Mouse (Mus musculus) forebrain, postnatal 0 days (tissue): ENCODE measurements around the gene Serpini2. TPM values are rescaled to one million over a fixed set of nuclear protein-coding genes. Genes with fewer than 3 reads are reported as not detected.
A peak's percentile ranks its signal among the peaks of the same experiment; 100 is the strongest.
"Not testable (repeated sequence)": the region's sequence is repeated elsewhere in the genome, so short reads cannot be mapped to it uniquely, and the experiment has no call there.

ENCODE experiments used
- ATAC-seq: fragments of 200-750 bp; cut with Nextera tagmentation; 2 replicates; pipeline ENCODE4 v1.8.0; 2017; ENCODE audit warnings: mild to moderate bottlenecking, moderate library complexity
- DNase-seq: peaks from one replicate; pipeline ENCODE4 v3.0.0-alpha.2; 2015
- H3K27ac ChIP-seq: fragments of 300-500 bp; sonication (generic); 2 replicates; pipeline ENCODE4 v1.5.1; 2014; ENCODE audit warnings: low read depth, mild to moderate bottlenecking, antibody characterized with exemption, low read length, moderate library complexity, mixed read lengths
- H3K27me3 ChIP-seq: fragments of 300-500 bp; sonication (generic); 2 replicates; pipeline ENCODE4 v1.6.1; 2014; ENCODE audit warnings: mild to moderate bottlenecking, low read length, mixed read lengths; ENCODE audit not compliant: insufficient read depth
- H3K36me3 ChIP-seq: fragments of 300-500 bp; sonication (generic); 2 replicates; pipeline ENCODE4 v1.6.1; 2014; ENCODE audit warnings: mild to moderate bottlenecking, moderate library complexity; ENCODE audit not compliant: insufficient read depth
- H3K4me1 ChIP-seq: fragments of 300-500 bp; sonication (generic); 2 replicates; pipeline ENCODE4 v1.6.1; 2014; ENCODE audit warnings: antibody characterized with exemption; ENCODE audit not compliant: insufficient read depth
- H3K4me2 ChIP-seq: fragments of 300-500 bp; sonication (generic); 2 replicates; pipeline ENCODE4 v1.6.1; 2014; ENCODE audit warnings: low read depth, mild to moderate bottlenecking, moderate library complexity
- H3K4me3 ChIP-seq: fragments of 300-500 bp; sonication (generic); 2 replicates; pipeline ENCODE4 v1.5.1; 2014; ENCODE audit warnings: low read depth, low read length, mixed read lengths
- H3K9ac ChIP-seq: fragments of 300-500 bp; sonication (generic); 2 replicates; pipeline ENCODE4 v1.6.1; 2014; ENCODE audit warnings: mild to moderate bottlenecking
- H3K9me3 ChIP-seq: fragments of 300-500 bp; sonication (generic); 2 replicates; pipeline ENCODE4 v1.6.1; 2016; ENCODE audit warnings: low read length
- CTCF ChIP-seq: sonication (generic); IDR thresholded peaks from 2 replicates; pipeline ENCODE4 v1.5.1; 2016; ENCODE audit warnings: antibody characterized with exemption, control low read depth, low read depth
- WGBS: fragments of 180-500 bp; shearing (Covaris S2); extraction: QIAGEN DNeasy Blood & Tissue Kit; methylation state at CpG from one replicate; pipeline ENCODE4 v1.1.7; 2014; 5-methylcytosine and 5-hydroxymethylcytosine counted together
- polyA plus RNA-seq: library from polyadenylated mRNA; unstranded; fragments of >200 nt; fragmentation: Nextera tagmentation; extraction: Ambion mirVana; gene quantifications from 2 replicates; pipeline ENCODE4 v1.2.1, GENCODE M21; 2015
- total RNA-seq: library from RNA; depleted of rRNA; stranded (reverse); fragments of >200 nt; gene quantifications from 2 replicates; pipeline ENCODE4 v1.2.3, GENCODE M21; 2014; rRNA removed

Gene Serpini2
- total RNA-seq = not detected in 2 replicates
- not detected in 2 replicates for polyA plus RNA-seq

GRCm38 (mm10) chr3:75269978-75270377, at the start of gene Serpini2:
TSS of gene Serpini2 (minus strand) at chr3:75270078.
- Histone ChIP-seq H3K4me3 (no peak within 1 kb of the TSS), H3K27ac (no peak within 1 kb of the TSS), H3K4me2 (no peak within 1 kb of the TSS), H3K9ac (no peak within 1 kb of the TSS), H3K36me3 (no peaks in the 10 kb centered on the region), H3K9me3 (no peaks in the 10 kb centered on the region), H3K4me1 (no peaks in the 10 kb centered on the region), H3K27me3 (no peaks in the 10 kb centered on the region)
- TF ChIP-seq CTCF = no peak
- WGBS = 92% methylated on average over 2 of the region's 2 CpGs
- ATAC-seq = no peak
- DNase-seq = no peak

- Histone ChIP-seq H3K9ac (no peak overlapping the region), H3K36me3 (no peaks in the 10 kb centered on the region), H3K4me1 (no peaks in the 10 kb centered on the region), H3K9me3 (no peaks in the 10 kb centered on the region), H3K4me3 (no peak overlapping the region), H3K27ac (no peak overlapping the region), H3K27me3 (no peaks in the 10 kb centered on the region), H3K4me2 (no peak overlapping the region)
- WGBS = 82% methylated on average over 4 of the region's 4 CpGs
- no peak for DNase-seq
- no peak for TF ChIP-seq CTCF
- no peak for ATAC-seq
Measured at GRCm38 (mm10) chr3:75308861-75309260, 39.0 kb upstream of the Serpini2 start.

GRCm38 (mm10) chr3:75308228-75308627, 38.4 kb upstream of the Serpini2 start:
- Histone ChIP-seq H3K9ac (no peak overlapping the region), H3K4me3 (no peak overlapping the region), H3K9me3 (no peaks in the 10 kb centered on the region), H3K27ac (no peak overlapping the region), H3K4me2 (no peak overlapping the region), H3K27me3 (no peaks in the 10 kb centered on the region), H3K4me1 (no peaks in the 10 kb centered on the region), H3K36me3 (no peaks in the 10 kb centered on the region)
- no peak for ATAC-seq
- no peak for DNase-seq
- no peak for TF ChIP-seq CTCF
- 89% methylated on average over 3 of the region's 3 CpGs for WGBS

DNA sequence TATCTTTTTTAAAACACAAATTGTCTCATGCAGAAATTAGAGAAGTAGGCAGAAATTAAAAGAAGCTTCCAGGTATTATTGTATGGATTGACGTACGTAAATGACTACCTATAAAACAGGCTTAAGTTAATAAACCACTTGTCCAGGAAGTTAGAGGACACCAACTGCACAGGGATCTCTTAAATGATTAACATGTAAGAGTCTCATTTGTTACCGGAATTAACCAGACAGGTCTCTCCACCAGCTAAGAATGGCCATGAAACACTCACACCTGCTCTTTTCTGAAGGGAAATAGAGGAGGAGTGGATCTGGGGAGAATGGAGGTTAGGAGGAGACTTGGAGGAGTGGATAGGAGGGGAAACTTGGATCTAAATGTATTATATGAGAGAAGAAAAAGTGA, 35.7 kb upstream of the Serpini2 start:
- Histone ChIP-seq H3K36me3 (no peaks in the 10 kb centered on the region), H3K9ac (no peak overlapping the region), H3K27ac (no peak overlapping the region), H3K27me3 (no peaks in the 10 kb centered on the region), H3K9me3 (no peaks in the 10 kb centered on the region), H3K4me1 (no peaks in the 10 kb centered on the region), H3K4me3 (no peak overlapping the region), H3K4me2 (no peak overlapping the region)
- DNase-seq (no peak), ATAC-seq (no peak)
- WGBS = 91% methylated on average over 3 of the region's 3 CpGs
- no peak for TF ChIP-seq CTCF

DNA sequence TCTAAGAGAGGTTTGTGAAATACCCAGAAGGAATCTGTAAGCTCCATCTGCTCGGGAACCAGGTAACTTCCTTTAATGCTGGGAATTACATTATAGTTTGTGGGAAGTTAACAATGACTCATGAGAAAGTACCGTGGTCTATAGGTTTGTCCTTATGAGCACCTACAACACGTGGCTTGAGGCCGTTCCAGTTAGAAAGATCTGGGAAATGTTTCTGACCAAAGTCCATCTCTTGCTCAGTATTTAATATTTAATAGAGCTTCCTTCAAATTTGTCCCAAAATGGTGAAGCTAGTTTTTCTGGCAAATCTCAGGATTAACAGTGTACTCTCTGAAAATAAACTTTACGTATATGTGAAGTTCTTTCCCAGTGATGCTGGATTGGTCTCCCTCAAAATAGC, 34.7 kb upstream of the Serpini2 start:
- DNase-seq = no peak
- H3K27ac ChIP-seq = no peak overlapping the region
- H3K27me3 ChIP-seq = no peaks in the 10 kb centered on the region
- no peak overlapping the region for H3K4me3 ChIP-seq
- no peak overlapping the region for H3K9ac ChIP-seq
- H3K4me2 ChIP-seq = no peak overlapping the region
- ATAC-seq = no peak
- H3K4me1 ChIP-seq = no peaks in the 10 kb centered on the region
- H3K36me3 ChIP-seq = no peaks in the 10 kb centered on the region
- WGBS = 95% methylated on average over 5 of the region's 5 CpGs
- no peaks in the 10 kb centered on the region for H3K9me3 ChIP-seq
- TF ChIP-seq CTCF = no peak

DNA sequence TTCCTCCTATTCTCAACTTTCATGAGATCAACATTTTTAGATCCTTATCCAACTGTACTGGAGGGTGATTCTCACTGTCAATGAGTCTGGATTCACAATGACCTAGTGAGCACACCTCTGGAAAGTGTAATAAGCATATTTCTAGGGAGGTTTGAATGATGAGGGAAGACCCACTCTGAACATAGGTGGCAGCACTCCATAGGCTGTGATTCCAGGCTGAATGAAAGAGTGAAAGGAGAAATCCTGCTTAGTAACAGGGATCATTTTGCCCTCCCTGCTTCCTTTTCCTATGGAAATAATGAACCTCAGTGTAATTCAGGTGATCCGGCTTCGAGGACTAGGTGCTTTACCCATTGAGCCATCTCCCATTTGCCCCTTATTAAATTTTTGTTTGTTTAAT, 31.2 kb upstream of the Serpini2 start:
- no peak overlapping the region for H3K9ac ChIP-seq
- no peak overlapping the region for H3K4me3 ChIP-seq
- H3K4me1 ChIP-seq = 0 out of 2 replicates have a peak, but pooled peaks cover 4% of the 10 kb centered on the region
- no peak overlapping the region for H3K4me2 ChIP-seq
- H3K27ac ChIP-seq = no peak overlapping the region
- DNase-seq (no peak), ATAC-seq (no peak)
- H3K36me3 ChIP-seq = no peaks in the 10 kb centered on the region
- peak; percentile 10; the same call in 1 of the 2 replicates for TF ChIP-seq CTCF
- WGBS = 90% methylated on average over 2 of the region's 2 CpGs
- no peaks in the 10 kb centered on the region for H3K9me3 ChIP-seq
- H3K27me3 ChIP-seq = no peaks in the 10 kb centered on the region

- not testable (repeated sequence) for DNase-seq, H3K4me1 ChIP-seq, H3K4me3 ChIP-seq, H3K27me3 ChIP-seq, ATAC-seq, H3K9ac ChIP-seq, H3K27ac ChIP-seq, H3K36me3 ChIP-seq, H3K4me2 ChIP-seq, H3K9me3 ChIP-seq
- WGBS = 88% methylated on average over 1 of the region's 1 CpGs
Measured at GRCm38 (mm10) chr3:75299464-75299863, 29.6 kb upstream of the Serpini2 start.

DNA sequence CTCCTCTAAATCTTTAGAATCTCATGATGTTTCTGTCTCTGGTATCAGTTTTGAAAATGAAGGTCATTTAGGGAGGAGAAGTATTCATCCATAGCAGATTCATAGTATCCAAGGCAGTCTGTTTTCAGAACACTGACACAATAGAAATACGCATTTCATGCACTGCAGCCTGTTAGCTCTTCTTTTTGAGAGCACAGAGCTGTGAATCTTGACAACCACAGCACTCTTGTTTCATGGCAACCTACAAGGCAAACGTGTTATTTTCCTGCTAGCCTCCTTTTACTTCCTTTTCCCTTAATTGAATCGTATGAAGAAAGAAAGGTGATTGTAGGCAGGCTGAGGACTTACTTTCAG, 27.9 kb upstream of the Serpini2 start:
- TF ChIP-seq CTCF = no peak
- no peaks in the 10 kb centered on the region for H3K9me3 ChIP-seq
- H3K4me2 ChIP-seq = no peak overlapping the region
- H3K36me3 ChIP-seq = no peaks in the 10 kb centered on the region
- no peak for DNase-seq
- ATAC-seq = peak; percentile 79
- H3K27me3 ChIP-seq = no peaks in the 10 kb centered on the region
- no peak overlapping the region for H3K4me3 ChIP-seq
- 24% methylated on average over 3 of the region's 3 CpGs for WGBS
- peak overlapping the region; percentile 64 for H3K27ac ChIP-seq
- 0 out of 2 replicates have a peak, but pooled peaks cover 4% of the 10 kb centered on the region for H3K4me1 ChIP-seq
- H3K9ac ChIP-seq = no peak overlapping the region
